Mouse (Mus musculus): Measurements from ENCODE around the gene 4930513O06Rik.

The 4930513O06Rik gene

GRCm38 (mm10) chrX:139085943-139086342 lies at the start of gene 4930513O06Rik:
Gene 4930513O06Rik (plus strand): TSS chrX:139086243.
- no peak for DNase-seq (ENCODE audit: extremely low spot score, low spot score)

DNA sequence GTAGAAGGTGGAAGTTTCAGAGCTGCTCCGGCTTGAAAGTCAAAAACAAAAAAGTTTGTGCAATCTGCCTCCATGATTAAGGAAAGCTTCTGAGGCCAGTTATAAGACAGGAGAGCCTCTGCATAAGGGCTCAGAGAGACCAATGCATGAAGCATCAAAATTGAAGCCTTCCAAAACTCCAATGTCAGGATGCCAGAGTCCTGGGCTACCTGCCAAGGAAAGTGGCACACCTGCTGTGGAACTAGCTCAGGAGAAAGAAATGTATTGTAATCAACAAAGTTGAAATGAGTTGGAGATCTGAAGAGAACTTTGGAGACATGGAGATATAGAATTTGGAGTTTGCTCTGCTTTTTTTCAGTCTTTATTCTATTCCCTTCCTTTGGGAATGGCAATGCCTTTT lies 48.4 kb upstream of the 4930513O06Rik start:
- no peak for DNase-seq (ENCODE audit: extremely low spot score, low spot score)

DNA sequence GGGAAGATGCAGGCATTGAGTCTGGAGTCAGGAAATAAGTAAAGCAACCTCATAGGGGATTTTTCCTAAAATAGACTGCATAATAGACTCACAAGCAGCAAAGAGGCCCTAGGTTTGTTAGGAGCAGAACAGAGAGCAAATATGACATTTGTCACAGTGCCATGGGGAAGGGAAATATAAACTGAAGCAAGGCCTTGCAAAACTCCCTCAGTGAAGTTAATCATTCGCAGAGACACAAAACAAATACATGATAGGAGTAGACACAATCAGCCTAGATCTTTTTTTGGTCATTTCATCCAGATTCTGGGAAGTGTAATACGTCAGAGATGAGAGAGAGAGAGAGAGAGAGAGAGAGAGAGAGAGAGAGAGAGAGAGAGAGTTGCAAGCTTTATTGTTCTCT lies 46.7 kb upstream of the 4930513O06Rik start:
- DNase-seq (ENCODE audit: extremely low spot score, low spot score) = no peak

GRCm38 (mm10) chrX:139041148-139041547 lies 44.9 kb upstream of the 4930513O06Rik start:
- DNase-seq (ENCODE audit: extremely low spot score, low spot score) = no peak

GRCm38 (mm10) chrX:139051976-139052375 lies 34.1 kb upstream of the 4930513O06Rik start:
- no peak for DNase-seq (ENCODE audit: extremely low spot score, low spot score)

DNA sequence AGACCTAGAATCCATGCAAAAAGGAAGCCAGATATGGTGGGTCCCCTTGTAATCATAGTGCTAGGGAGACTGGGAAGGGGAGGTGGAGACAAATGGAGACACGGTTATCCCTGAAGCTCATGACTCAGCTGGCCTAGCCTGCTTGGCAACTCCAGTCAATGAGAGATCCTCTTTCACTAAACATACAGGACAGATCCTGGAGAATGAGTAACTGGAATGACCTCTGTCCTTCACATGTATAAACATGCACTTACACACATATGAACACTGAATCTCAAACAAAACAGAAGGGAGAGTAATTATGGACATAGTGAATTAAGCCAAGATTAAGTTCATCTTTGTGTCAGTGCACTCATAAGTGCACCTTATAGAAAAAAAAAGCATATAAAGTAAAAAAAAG lies 32.9 kb upstream of the 4930513O06Rik start:
- DNase-seq (ENCODE audit: extremely low spot score, low spot score) = no peak

GRCm38 (mm10) chrX:139064078-139064477 lies 22.0 kb upstream of the 4930513O06Rik start:
- no peak for DNase-seq (ENCODE audit: extremely low spot score, low spot score)

- DNase-seq (ENCODE audit: extremely low spot score, low spot score) = no peak
These were observed 7.5 kb upstream of the 4930513O06Rik start for GRCm38 (mm10) chrX:139078493-139078892.

- no peak for DNase-seq (ENCODE audit: extremely low spot score, low spot score)
These were observed 966 bp upstream of the 4930513O06Rik start, which contains the start of gene Serpina7 for GRCm38 (mm10) chrX:139085077-139085476. Gene Serpina7 (minus strand): TSS chrX:139085236.

DNA sequence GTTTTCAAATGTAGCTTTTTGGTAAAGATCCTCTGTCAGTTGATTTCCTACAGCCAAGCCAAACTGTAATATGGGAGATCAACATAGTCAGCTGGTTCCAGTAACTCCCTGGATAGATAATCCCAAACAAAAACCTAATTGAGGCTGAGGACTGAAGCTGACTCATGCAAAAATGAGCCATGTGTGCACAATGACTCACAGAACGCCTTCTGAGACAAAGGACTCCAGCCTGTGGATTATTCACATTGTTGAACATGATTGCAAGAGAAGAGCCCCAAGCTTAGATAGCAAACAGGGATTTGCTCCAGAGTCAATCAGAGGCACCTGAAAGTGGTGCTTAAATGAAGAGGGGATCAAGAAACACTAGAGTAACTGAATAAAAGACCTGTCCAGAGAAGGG lies 11.2 kb downstream of the 4930513O06Rik start:
- DNase-seq (ENCODE audit: extremely low spot score, low spot score) = no peak

DNA sequence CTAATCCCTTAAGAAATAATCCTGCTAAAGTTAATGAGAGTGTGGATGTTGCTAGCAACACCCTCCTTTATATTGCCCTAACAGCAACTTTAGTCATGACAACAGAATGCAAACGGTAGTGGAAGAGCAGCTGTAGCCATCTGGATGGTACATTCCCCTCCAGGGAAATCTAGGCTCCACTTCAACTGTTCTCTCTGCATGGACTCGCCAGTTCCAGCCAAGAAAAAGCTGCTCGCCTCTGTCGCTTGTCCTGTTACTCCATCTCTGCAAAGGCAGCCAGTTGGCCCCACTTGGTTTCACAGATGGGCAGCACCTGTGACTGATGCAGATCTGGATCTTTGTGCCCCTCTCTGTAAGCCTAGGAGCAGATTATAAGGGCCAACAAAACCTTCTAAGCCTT lies 48.0 kb downstream of the 4930513O06Rik start:
- no peak for DNase-seq (ENCODE audit: extremely low spot score, low spot score)
